Mouse (Mus musculus): ENCODE results near the gene Ascc3. TPM values are rescaled to one million over a fixed set of nuclear protein-coding genes. Genes with fewer than 3 reads are reported as not detected.

The Ascc3 gene
- total RNA-seq, 2 experiments from 2014 or later: 10.4 to 12.1 TPM

DNA sequence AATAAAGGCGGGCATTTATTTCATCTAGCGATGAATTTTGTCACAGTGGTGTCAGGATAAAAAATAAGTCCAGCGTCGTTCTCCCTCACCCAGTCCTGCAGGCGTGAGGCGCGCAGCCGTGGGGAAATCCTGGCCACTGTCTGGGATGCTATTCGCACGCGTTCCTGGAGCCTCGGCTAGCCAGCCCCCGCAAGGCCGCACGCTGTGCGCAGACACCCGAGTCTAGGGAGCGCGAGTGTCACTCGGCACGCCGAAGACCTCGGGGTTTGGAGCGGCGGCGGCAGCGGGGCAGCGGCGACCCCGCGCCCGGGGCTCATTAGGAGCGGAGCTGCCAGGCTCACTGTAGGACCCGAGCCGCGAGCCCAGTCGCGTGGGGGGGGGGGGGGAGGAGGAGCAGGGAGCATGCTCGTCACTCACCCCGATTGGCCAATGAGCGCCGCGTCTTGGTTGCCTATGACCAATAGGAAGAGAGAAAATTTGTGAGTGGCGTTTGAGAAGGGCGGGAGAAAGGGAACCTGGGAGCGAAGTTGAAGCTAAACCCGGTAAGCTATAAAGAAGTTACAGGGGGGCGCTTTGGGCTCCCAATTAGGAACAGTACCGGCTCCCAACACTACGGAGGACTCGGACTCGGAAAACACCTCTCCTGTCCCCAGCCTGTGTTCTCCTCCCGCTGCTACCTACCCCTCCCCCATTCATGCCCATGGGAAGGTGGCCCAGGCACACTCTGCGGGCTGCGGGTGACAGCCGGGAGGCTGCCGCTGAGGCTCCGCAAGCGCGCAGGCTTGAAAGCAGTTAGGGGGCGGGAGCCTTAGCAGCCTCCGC, 301.9 kb downstream of the Ascc3 start, which contains the start of gene Sim1:
Gene Sim1, plus strand, starts transcription at position 585 of the 822 bp plus-strand sequence.
- peak; percentile 60 for DNase-seq (ENCODE audit: low spot score)

- no peak for DNase-seq (ENCODE audit: low spot score)
Measured at GRCm38 (mm10) chr10:50895091-50895790, 302.8 kb downstream of the Ascc3 start.

DNA sequence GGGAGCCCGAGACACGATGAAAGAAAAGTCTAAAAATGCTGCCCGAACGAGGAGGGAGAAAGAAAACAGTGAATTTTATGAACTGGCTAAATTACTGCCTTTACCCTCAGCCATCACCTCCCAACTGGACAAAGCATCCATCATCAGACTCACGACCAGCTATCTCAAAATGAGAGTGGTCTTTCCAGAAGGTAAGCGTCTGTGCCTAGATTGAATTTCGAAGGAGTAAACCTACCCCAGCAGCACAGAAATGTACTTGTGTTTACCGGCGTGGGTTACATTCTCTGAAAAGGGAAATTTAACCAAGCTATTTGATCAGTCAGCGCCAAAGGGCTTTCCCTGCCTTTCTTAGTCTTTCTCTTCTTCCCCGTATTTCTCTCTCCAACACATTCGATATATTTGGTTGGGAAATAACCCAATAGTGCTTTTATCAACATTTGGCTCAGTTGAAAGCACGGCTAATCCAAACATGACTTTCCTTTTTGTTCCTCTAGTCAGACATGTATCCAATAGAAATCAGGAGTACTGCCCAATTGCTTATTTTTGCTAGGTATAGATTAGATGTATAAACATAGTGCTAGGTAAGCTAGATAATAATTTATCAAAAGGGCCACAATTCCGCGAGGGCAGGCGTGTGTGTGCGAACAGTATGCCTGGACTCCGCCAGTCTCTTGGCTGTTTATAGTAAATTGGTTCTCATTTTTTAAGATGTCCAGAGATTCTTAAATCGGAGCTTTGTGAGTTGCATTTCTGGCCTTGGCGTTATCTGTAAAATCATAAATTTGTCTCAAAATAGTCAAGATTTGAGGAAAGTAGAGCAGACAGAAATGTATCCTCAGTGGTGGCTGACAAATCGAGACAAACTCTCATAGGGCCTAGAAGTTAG, 303.7 kb downstream of the Ascc3 start:
- no peak for DNase-seq (ENCODE audit: low spot score)

DNA sequence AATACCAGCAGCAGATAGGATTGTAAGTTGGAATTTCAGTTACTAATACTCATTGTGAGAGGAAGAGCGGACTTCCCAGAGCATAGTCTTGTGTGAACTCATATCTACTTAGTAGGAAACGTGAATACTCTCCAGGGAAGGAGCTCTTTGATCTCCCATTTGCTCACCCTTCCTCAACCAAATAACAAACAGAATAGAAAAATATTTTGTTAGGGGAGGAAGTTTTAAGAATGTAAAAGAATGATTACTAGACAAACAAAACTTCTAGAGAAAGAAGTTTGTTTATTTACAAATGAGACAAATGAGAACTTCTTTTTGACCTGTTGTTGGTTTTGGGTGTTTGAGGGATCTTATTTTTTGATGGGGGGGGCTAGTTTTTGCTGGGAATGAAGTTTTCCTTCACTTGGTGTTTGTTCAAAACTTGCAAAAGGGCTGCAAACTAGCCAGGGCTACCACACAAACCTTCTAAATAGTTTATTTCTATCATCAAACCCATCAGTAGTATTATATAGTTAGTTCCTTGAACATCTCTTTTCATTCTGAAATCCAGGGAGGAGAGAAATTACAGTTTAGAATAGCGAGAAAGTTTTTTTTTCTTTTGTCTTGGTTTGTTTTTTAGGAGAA, 304.4 kb downstream of the Ascc3 start:
- no peak for DNase-seq (ENCODE audit: low spot score)

- no peak for DNase-seq (ENCODE audit: low spot score)
Measured at GRCm38 (mm10) chr10:50897530-50898471, 305.3 kb downstream of the Ascc3 start.

- no peak for DNase-seq (ENCODE audit: low spot score)
Measured at GRCm38 (mm10) chr10:50898621-50899020, 306.2 kb downstream of the Ascc3 start.

DNA sequence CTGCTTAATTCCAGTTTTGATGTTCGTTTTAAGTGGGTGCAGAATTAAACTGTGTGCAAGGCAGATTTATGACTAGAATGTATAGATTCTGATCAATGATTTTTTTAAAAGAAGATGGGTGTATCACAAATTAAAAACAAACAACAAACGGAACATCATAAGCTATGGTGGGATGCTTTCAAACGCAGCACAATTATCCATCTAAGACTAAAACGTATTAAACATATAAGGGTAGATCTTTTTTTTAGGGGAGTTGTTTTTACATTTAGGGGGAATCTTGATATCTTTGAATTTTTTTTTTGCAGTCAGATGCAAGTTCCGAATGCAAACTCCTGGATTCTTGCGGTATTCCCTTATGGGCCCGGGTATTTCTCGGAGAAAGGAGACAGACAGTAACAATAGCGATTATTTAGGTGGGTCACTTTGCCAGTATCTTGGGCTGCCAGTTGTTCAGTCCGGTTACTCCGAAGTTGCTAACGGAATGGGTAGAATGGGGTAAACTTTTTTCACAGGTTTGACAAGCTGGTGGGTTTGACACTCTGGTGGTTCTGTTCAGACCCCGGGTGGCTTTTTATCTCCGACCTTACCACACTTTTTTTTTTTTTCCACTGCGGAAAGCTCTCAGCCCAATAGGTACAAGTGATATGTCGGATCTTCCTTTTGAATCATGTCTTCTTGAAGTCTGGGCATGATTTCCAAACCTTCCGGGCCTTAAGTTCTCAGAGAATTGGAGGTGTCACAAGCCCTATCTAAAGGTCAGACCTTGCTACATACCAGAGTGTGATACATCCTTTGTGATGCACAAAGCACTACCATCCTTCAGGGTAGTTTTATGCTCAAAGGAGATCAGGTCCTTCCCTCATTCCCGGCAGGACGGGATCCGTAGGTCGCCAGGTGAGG, 307.6 kb downstream of the Ascc3 start:
- DNase-seq (ENCODE audit: low spot score): no peak

Data from gastrocnemius, adult 18-20 months (tissue).